Mouse (Mus musculus) hindbrain, embryonic 13.5 days (tissue): Measurements from ENCODE around the gene Epc2. TPM values are rescaled to one million over a fixed set of nuclear protein-coding genes. Genes with fewer than 3 reads are reported as not detected.

ENCODE experiments used
- ATAC-seq: fragments of 200-750 bp; cut with Nextera tagmentation; 2 replicates; pipeline ENCODE4 v1.8.0; 2017; ENCODE audit warnings: moderate TSS enrichment; ENCODE audit not compliant: low FRiP score
- H3K27ac ChIP-seq: fragments of 300-500 bp; sonication (generic); 2 replicates; pipeline ENCODE4 v1.5.1; 2015; ENCODE audit warnings: inconsistent platforms, mild to moderate bottlenecking, moderate library complexity
- H3K27me3 ChIP-seq: fragments of 300-500 bp; sonication (generic); 2 replicates; pipeline ENCODE4 v1.6.1; 2015; ENCODE audit warnings: mild to moderate bottlenecking, inconsistent platforms
- H3K36me3 ChIP-seq: fragments of 300-500 bp; sonication (generic); 2 replicates; pipeline ENCODE4 v1.6.1; 2015; ENCODE audit warnings: mild to moderate bottlenecking, inconsistent platforms
- H3K4me1 ChIP-seq: fragments of 300-500 bp; sonication (generic); replicated peaks from 2 replicates; pipeline ENCODE4 v1.6.1; 2015; ENCODE audit warnings: inconsistent platforms
- H3K4me2 ChIP-seq: fragments of 300-500 bp; sonication (generic); 2 replicates; pipeline ENCODE4 v1.6.1; 2015; ENCODE audit warnings: inconsistent platforms, mild to moderate bottlenecking, moderate library complexity
- H3K4me3 ChIP-seq: fragments of 300-500 bp; sonication (generic); 2 replicates; pipeline ENCODE4 v1.5.1; 2015; ENCODE audit warnings: mild to moderate bottlenecking, inconsistent platforms
- H3K9ac ChIP-seq: fragments of 300-500 bp; sonication (generic); 2 replicates; pipeline ENCODE4 v1.6.1; 2015; ENCODE audit warnings: mild to moderate bottlenecking, inconsistent platforms
- H3K9me3 ChIP-seq: fragments of 300-500 bp; sonication (generic); 2 replicates; pipeline ENCODE4 v1.6.1; 2016; ENCODE audit warnings: inconsistent platforms
- WGBS: fragments of 180-500 bp; shearing (Covaris S2); methylation state at CpG from one replicate; pipeline ENCODE4 v1.1.7; 2015; 5-methylcytosine and 5-hydroxymethylcytosine counted together
- polyA plus RNA-seq: library from polyadenylated mRNA; unstranded; fragments of >200 nt; fragmentation: Nextera tagmentation; extraction: Ambion mirVana; gene quantifications from 2 replicates; pipeline ENCODE4 v1.2.1, GENCODE M21; 2015

Gene Epc2
- polyA plus RNA-seq, 1 experiment from 2014 or later, result 12.6 TPM

DNA sequence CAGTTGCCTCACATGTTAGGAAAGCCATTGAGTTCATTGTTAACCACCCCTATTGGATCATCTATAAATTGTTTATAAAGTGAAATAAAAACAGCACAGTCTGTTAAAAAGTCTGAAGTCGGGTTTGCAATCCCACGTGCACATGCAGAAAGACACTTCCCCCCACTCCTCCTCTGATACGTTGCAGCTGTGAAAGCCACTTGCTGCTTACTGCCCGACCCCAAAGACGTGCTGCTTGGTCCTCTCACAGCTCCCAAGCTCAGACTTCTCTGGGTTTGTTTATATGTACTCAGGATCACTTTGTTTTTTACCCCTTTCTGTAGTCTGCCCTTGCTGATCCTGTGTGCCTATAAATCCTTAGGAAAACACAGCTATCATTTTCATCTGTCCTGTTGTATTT is 96.5 kb downstream of the Epc2 start:
- Histone ChIP-seq H3K36me3 (peaks cover 38% of the 10 kb centered on the region), H3K4me1 (no peaks in the 10 kb centered on the region)
- 83% methylated on average over 5 of the region's 5 CpGs for WGBS

DNA sequence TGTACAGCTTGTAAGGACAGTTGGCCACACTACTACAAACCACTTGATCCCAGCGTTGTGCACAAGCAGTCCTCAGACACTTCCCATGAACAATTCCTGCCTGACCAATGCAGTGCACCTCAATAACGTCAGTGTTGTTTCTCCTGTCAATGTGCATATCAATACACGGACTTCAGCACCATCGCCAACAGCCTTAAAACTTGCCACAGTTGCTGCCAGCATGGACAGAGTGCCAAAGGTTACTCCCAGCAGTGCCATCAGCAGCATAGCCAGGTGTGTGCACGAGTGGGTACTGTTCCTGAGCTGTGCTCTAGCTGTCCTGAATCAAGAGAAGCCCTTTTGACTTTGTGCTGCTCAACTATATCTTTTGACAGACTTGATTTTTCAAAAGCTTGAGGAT is 97.2 kb downstream of the Epc2 start:
- no peaks in the 10 kb centered on the region for H3K9me3 ChIP-seq
- ATAC-seq, result no peak
- WGBS, result 89% methylated on average over 5 of the region's 5 CpGs

More for the DNA sequence above, 96.5 kb downstream of the Epc2 start:
- Histone ChIP-seq H3K27me3 (no peaks in the 10 kb centered on the region), H3K4me2 (no peak overlapping the region), H3K27ac (no peak overlapping the region), H3K4me3 (no peak overlapping the region), H3K9me3 (no peaks in the 10 kb centered on the region), H3K9ac (no peak overlapping the region)
- no peak for ATAC-seq

DNA sequence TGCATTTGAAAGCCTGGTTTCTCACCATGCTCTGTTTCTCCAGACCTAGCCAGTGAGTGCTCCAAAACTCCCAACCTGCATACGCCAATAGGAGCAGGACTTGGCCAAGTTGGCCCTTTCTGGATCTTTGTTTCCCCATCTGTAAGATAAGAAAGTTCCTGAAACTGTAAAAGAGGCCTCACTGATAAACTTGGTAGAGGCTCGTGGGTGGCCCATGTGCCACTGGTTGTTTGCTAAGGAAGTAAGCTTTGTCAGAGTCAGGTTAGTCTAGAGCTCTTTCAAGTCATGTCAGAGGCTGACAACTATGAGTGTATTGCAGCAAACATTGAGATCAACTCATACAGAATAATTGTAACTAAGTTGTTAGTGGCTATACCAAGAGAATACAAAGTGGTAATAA is 101.8 kb downstream of the Epc2 start:
- Histone ChIP-seq H3K4me2 (no peak overlapping the region), H3K36me3 (peaks cover 38% of the 10 kb centered on the region), H3K9ac (no peak overlapping the region), H3K27me3 (no peaks in the 10 kb centered on the region), H3K27ac (no peak overlapping the region), H3K4me1 (no peaks in the 10 kb centered on the region), H3K9me3 (no peaks in the 10 kb centered on the region), H3K4me3 (no peak overlapping the region)
- 98% methylated on average over 2 of the region's 2 CpGs for WGBS
- no peak for ATAC-seq

More for the DNA sequence above, 97.2 kb downstream of the Epc2 start:
- Histone ChIP-seq H3K4me1 (no peaks in the 10 kb centered on the region), H3K27me3 (no peaks in the 10 kb centered on the region), H3K36me3 (peaks cover 42% of the 10 kb centered on the region), H3K4me2 (no peak overlapping the region), H3K4me3 (no peak overlapping the region), H3K27ac (no peak overlapping the region), H3K9ac (no peak overlapping the region)

DNA sequence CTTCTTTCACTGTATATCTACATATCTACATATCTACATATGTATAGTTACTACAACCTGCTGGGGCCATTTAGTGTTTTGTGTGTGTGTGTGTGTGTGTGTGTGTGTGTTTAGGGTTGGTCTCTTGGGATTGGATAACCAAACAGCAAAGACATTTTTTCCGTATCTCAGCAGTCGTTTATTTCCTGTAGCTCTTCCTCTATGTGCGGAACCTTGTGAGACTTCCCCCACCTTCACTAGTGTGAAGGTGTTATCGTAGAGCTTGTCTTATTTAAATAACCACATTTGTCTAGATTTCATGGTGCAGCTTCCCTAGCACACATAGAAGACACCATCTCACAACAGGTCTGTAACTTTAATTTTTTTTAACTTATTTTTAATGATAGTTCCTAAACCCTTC is 106.1 kb downstream of the Epc2 start:
- H3K27me3 ChIP-seq, result no peaks in the 10 kb centered on the region
- H3K4me2 ChIP-seq, result no peak overlapping the region
- peaks cover 21% of the 10 kb centered on the region for H3K36me3 ChIP-seq
- no peaks in the 10 kb centered on the region for H3K4me1 ChIP-seq
- WGBS, result 92% methylated on average over 4 of the region's 4 CpGs
- no peak for ATAC-seq
- H3K9ac ChIP-seq, result no peak overlapping the region
- no peak overlapping the region for H3K4me3 ChIP-seq
- H3K27ac ChIP-seq, result no peak overlapping the region
- no peaks in the 10 kb centered on the region for H3K9me3 ChIP-seq

DNA sequence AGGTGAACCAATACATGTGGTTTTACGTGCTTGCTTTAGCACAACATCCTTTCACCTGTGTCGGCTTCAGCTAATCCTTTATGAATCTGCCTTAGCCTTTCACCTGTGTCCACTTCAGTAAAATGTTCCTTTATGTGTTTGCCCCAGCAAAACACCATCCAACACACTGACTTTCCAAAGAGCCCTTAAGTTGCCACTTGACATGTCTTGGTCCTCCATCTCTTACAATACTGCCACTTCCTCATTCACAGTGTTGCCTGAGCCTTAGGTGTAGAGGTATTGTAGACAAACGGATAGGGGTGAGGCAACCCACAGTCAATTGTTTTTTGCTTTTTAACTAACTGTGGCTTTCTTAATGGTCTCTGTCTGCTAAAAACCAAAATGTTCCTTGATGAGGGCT is 107.1 kb downstream of the Epc2 start:
- 0 out of 2 replicates have a peak, but pooled peaks cover 3% of the 10 kb centered on the region for H3K4me1 ChIP-seq
- no peak overlapping the region for H3K4me2 ChIP-seq
- no peak for ATAC-seq
- H3K36me3 ChIP-seq, result peaks cover 16% of the 10 kb centered on the region
- WGBS, result 96% methylated on average over 3 of the region's 3 CpGs
- no peaks in the 10 kb centered on the region for H3K27me3 ChIP-seq
- no peak overlapping the region for H3K27ac ChIP-seq
- H3K9ac ChIP-seq, result no peak overlapping the region
- no peak overlapping the region for H3K4me3 ChIP-seq
- no peaks in the 10 kb centered on the region for H3K9me3 ChIP-seq

DNA sequence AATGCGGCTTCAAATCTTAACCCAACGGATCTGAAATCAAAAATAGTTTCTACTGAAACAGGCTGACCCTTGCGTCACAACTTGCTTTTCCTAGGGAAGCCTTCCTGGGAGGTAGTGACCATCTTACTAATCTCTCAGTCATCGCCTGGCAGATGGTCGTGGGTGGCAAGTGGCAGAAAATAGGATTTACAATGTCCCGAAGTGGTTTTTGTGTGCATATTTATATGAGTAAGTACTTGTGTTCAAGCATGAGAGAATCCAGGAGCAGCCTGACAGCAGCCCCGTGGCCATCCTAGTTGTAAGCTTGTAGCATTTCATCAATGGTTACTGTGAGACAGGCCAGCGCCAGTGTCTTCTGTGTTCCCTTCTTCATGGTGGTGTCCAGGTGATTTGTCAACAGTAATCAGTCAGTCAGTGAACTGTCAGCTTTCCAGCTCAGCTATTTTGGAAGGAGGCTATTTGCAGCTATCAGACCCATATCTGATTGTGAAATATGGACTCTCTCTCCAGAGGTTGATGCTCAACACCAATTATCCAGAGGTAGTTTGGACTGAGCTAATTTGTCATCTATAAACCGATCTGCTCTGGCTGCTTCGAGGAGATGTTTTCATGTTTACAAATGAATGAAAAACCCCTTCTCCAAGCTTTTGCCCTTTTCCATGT is 111.5 kb downstream of the Epc2 start:
- WGBS, result 82% methylated on average over 10 of the region's 10 CpGs
- peaks cover 4% of the 10 kb centered on the region; the same call in 1 of the 2 replicates for H3K36me3 ChIP-seq
- no peaks in the 10 kb centered on the region for H3K27me3 ChIP-seq
- ATAC-seq, result no peak
- no peak overlapping the region for H3K9ac ChIP-seq
- H3K9me3 ChIP-seq, result no peaks in the 10 kb centered on the region
- no peak overlapping the region for H3K4me3 ChIP-seq
- H3K4me1 ChIP-seq, result 0 out of 2 replicates have a peak, but pooled peaks cover 3% of the 10 kb centered on the region
- no peak overlapping the region for H3K4me2 ChIP-seq
- no peak overlapping the region for H3K27ac ChIP-seq

DNA sequence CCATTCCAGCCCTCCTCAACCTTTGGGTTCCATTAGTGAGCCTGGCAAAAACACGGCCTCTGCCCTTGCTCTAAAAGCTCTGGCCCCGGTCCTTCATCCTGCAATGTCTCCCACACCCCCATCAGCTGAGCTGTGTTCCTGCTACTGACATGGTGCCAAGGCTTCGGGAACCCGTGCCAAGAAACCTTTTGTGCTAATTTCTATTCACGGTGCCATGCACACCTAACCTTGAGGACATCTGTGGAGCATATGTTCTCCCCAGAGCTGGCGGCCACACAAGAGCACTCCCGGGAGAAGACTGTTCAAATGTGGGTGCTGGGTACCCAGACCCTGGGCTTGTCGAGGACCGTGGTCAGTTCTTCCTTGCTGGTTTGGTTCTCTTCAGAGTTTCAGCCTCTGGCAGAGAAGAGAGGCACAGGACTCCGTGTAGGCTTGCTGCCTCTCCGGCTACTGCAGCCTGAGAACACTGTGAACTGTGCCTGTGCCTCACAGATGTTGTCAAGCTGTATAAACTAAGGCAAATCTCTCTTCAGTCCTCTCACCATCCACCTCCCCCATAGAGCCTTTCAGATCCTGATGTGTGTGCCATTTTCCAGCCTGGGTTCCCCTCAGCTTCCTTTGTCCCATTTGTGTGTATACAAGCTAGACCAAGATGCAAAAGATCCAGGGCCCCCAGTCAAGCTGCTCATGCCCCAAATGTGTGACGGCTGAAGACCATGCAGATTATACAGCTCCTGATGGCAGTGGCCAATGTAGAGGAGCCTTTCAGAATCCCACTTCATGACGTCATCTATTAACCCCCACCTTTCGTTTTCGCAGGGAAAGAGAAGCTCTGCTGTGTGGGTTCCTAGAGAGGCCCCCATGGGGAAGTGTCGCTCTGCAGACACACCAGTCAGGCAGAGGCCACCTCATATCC is 118.8 kb downstream of the Epc2 start:
- peak; percentile 38 for ATAC-seq
- H3K9me3 ChIP-seq, result no peaks in the 10 kb centered on the region
- 62% methylated on average over 16 of the region's 16 CpGs for WGBS
- H3K9ac ChIP-seq, result no peak overlapping the region
- peaks cover 38% of the 10 kb centered on the region for H3K4me1 ChIP-seq
- no peak overlapping the region for H3K4me2 ChIP-seq
- no peaks in the 10 kb centered on the region for H3K36me3 ChIP-seq
- H3K27me3 ChIP-seq, result no peaks in the 10 kb centered on the region
- H3K4me3 ChIP-seq, result no peak overlapping the region
- peak overlapping the region; percentile 35; the same call in 1 of the 2 replicates for H3K27ac ChIP-seq

DNA sequence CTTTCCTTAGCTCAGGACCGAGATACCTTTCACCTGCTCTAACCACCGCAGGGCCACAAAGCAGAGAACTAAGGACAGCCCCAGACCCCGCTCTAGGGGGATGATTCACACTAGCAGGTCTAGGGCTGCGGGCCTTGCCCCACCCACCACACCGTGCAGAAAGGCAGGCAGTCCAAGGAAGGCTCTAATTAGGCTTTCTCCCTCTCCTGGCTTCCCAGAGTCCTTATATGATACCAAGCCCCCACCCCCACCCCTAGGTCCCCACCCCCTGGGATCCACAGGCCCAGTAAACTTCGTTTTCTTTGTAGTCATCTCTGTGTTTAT is 119.5 kb downstream of the Epc2 start:
- peaks cover 38% of the 10 kb centered on the region for H3K4me1 ChIP-seq
- H3K9me3 ChIP-seq, result no peaks in the 10 kb centered on the region
- 65% methylated on average over 6 of the region's 6 CpGs for WGBS
- H3K27ac ChIP-seq, result no peak overlapping the region; the same call in 1 of the 2 replicates
- no peaks in the 10 kb centered on the region for H3K27me3 ChIP-seq
- no peak overlapping the region for H3K4me3 ChIP-seq
- no peaks in the 10 kb centered on the region for H3K36me3 ChIP-seq
- ATAC-seq, result 0 out of 2 replicates have a peak, but pooled peaks have one; percentile 25
- H3K9ac ChIP-seq, result no peak overlapping the region
- H3K4me2 ChIP-seq, result no peak overlapping the region

DNA sequence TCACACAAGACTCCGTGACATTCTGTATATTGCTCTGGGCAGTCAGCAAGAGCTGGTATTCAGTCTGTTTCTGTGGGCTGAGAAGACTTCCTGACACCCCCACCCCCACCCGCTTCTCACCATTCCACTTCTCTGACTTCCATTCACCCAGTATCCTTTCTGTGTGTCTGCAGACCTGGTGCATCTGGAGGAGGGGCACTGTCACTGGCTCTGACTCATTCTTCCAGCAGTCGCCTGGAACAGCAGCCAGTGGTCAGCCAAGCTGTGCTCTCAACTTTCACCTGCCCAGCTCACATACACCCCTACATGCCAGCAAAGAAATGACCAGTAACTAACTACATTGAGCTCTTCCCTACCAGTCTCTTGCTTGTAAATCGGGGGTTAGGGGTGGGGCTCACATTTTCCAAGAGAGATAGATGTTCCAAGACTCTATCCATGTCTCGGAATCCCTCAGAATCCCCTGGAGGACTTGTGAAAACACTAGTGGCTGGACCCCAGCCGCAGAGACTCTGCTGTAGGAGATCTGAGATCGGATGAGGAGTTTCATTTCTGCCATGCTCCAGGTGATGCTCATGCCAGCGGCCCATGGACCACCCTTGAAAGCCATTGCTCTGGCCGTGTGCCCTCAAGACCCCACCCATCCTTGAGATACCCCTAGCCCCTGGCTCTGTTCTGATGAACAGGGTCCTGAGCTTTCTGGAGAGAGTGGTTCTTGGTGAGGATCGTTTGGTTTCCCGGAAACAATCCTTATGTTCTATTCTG is 120.1 kb downstream of the Epc2 start:
- Histone ChIP-seq H3K9me3 (no peaks in the 10 kb centered on the region), H3K36me3 (no peaks in the 10 kb centered on the region), H3K27ac (peak overlapping the region; percentile 89), H3K4me3 (no peak overlapping the region), H3K4me1 (peaks cover 38% of the 10 kb centered on the region), H3K4me2 (no peak overlapping the region), H3K9ac (0 out of 2 replicates have a peak overlapping the region, but pooled peaks have one; percentile 36), H3K27me3 (no peaks in the 10 kb centered on the region)
- ATAC-seq, result no peak
- 78% methylated on average over 11 of the region's 11 CpGs for WGBS

DNA sequence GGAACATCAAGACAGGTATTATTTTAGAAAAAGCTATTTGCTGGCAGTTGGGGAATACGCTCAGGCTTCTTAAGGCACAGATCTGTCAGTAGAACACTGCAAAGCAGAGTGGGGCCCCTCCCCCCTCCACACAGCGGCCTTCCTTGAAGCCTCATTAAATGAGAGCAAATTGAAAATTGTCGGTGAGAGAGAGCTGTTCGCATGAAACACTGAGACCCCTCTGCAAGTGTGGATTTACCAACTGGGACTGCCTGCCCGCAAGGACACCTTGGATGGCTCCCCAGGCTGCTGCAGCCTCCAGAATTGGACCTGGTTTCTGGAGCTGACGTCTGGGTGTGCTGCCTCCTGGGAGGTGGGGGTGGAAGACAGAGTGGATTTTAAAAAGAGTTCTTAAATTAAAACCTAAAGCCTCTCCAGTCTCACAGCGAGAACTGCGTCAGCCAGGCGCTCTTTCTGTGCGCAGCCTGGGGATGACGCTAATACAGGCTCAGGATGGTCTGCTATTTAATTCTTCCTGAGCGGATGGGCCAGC is 120.9 kb downstream of the Epc2 start:
- peak overlapping the region; percentile 10; the same call in 1 of the 2 replicates for H3K4me3 ChIP-seq
- H3K9ac ChIP-seq, result peak overlapping the region; percentile 36; the same call in 1 of the 2 replicates

DNA sequence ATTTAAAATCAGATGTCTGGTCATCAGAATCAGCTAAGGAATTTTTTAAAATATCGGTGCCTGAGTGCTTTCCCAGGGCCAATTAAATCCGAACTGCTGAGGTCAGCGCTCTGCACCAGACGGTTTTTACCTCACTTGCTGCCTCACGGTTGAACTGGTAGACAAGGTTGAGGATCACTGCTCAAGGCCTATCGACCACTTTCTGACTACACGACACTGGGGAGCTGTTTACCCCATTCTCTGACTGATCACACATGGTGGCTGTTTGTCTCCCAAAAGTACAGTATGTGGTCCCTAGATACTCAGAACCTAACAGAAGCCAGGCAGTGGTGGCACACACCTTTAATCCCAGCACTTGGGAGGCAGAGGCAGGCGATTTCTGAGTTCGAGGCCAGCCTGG is 121.4 kb downstream of the Epc2 start:
- H3K9ac ChIP-seq, result peak overlapping the region; percentile 36; the same call in 1 of the 2 replicates
- H3K27me3 ChIP-seq, result no peaks in the 10 kb centered on the region
- ATAC-seq, result peak; percentile 30; the same call in 1 of the 2 replicates
- 66% methylated on average over 9 of the region's 9 CpGs for WGBS
- no peaks in the 10 kb centered on the region for H3K9me3 ChIP-seq
- no peaks in the 10 kb centered on the region for H3K36me3 ChIP-seq
- H3K4me3 ChIP-seq, result no peak overlapping the region
- H3K4me1 ChIP-seq, result peaks cover 38% of the 10 kb centered on the region
- peak overlapping the region; percentile 41 for H3K4me2 ChIP-seq
- H3K27ac ChIP-seq, result peak overlapping the region; percentile 89

More for the DNA sequence above, 120.9 kb downstream of the Epc2 start:
- H3K4me2 ChIP-seq, result peak overlapping the region; percentile 41
- no peaks in the 10 kb centered on the region for H3K36me3 ChIP-seq
- peak overlapping the region; percentile 89 for H3K27ac ChIP-seq
- peak; percentile 78 for ATAC-seq
- 49% methylated on average over 12 of the region's 12 CpGs for WGBS
- H3K27me3 ChIP-seq, result no peaks in the 10 kb centered on the region
- H3K4me1 ChIP-seq, result peaks cover 38% of the 10 kb centered on the region
- no peaks in the 10 kb centered on the region for H3K9me3 ChIP-seq

DNA sequence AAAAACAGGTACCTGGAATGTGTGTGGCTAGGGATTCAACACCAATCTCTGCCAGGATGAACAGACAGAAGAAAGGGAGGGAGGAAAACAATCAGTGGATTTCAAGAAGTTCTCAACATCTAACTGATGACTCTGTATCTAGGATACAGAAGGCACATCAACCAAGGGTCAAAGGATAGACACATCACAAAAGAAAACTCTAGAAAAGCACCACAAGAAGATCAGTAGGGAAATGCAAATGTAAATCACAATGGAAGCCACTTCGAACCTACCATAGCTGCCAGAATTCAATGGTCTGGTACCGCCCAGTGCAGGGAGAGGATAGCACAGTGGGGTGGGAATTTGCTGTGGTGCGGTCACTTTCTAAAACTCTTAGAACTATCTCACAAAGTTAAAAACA is 122.0 kb downstream of the Epc2 start:
- ATAC-seq, result no peak
- no peak overlapping the region for H3K4me3 ChIP-seq
- H3K4me2 ChIP-seq, result no peak overlapping the region
- peaks cover 38% of the 10 kb centered on the region for H3K4me1 ChIP-seq
- no peaks in the 10 kb centered on the region for H3K27me3 ChIP-seq
- 73% methylated on average over 3 of the region's 3 CpGs for WGBS
- no peaks in the 10 kb centered on the region for H3K9me3 ChIP-seq
- H3K36me3 ChIP-seq, result no peaks in the 10 kb centered on the region
- H3K27ac ChIP-seq, result no peak overlapping the region
- no peak overlapping the region for H3K9ac ChIP-seq
